Mouse (Mus musculus): ENCODE measurements at regions not wholly inside any gene's neighbourhood (a gene's known extent, or its start where the extent isn't known, plus 50 kb on each side); places are given as distances from the start of the nearest gene placed in this dataset.
A peak's percentile ranks its signal among the peaks of the same experiment; 100 is the strongest.

GRCm38 (mm10) chr16:25042669-25043440 is 243.8 kb upstream of the Tprg start:
- DNase-seq (ENCODE audit: inconsistent age in 2 of 2, low spot score in 1 of 2): peak in 1 of 2 experiments; percentile 67

DNA sequence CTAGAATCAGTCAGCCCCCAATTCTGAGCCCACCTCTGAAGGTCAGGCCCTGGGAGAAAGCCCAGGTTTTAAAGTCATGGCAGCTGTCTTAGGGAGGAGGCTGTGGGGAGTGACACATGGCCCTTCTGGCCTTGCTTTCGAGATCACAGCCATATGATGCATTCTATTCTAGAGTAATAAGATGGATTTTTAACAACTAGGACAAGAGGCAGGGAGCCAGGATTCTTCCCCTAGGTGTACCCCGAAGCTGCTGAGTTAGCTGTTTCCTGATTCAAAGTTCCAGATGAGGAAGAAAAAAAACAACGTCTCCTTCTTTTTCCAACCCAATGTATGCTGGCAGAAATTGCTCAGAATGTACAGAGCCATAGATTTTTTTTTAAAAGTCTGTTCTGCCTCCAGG is 242.0 kb upstream of the Tprg start:
- DNase-seq (ENCODE audit: inconsistent age in 2 of 2, low spot score in 1 of 2): no peak

DNA sequence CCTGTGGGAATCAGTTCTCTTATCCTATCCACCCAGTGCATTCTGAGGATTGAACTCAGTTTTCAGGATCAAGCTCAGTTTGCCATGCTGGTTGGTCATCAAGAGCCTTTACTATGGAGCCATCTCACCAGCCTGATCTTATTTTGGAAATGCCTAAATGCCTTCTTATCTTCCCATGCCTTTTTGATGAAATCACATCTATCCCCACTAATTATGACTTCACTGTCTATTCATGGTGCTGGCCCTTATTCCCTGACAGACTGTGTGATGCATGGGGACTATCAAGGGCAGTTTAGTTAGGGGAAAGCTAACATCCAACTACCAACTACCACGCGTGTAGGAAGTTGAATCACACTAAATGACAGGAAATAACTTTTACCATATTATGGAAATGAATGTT is 238.9 kb upstream of the Tprg start:
- peak in 1 of 2 experiments; percentile 63 for DNase-seq (ENCODE audit: inconsistent age in 2 of 2, low spot score in 1 of 2)

DNA sequence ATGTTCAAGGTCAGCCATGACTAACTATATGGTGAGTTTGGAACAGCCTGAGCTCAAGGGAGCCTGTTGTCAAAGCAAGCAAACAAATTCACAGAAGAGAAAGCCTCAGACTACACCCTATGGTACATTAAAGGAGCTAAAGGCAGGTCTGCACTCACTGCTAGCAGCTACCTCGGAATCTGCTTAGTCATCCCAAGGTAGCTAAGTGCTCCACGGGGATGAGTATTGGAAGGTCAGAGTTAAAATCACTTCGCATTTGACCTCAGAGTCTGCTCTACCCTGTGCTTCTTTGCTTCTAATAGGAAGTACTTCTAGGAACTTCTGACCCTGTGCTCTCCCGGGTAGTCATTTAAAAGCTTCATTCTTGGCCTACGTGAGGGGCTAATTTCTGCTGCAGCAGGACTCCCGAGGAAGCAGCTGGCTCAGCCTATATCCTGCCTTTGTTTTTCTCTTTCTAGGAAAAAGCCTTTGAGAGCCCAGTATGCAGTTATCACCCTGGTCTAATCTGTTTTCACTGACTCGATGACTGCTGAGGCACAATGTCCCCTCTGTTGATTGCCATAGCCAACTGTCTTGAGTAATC is 236.6 kb upstream of the Tprg start:
- DNase-seq (ENCODE audit: inconsistent age in 2 of 2, low spot score in 1 of 2): peak in 1 of 2 experiments; percentile 55

DNA sequence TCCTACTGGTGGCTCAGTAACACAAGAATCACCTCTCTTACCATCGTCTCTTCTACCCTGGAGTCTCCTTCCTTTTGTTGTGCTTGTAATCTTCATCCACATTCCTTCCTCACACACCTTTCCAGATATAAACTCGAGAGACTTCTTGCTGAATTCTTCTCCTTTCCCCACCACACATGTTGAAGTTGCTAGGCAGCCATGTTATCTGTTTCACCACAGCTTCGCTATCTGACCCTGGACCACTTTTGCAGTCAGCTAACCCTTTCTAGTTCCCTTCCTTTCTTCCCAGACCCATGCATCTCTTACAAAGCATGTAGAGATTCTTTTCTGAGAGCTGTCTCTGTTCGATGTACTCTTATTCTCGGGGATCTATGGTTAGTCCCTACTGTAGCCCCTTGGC is 235.6 kb upstream of the Tprg start:
- no peak for DNase-seq (ENCODE audit: inconsistent age in 2 of 2, low spot score in 1 of 2)

DNA sequence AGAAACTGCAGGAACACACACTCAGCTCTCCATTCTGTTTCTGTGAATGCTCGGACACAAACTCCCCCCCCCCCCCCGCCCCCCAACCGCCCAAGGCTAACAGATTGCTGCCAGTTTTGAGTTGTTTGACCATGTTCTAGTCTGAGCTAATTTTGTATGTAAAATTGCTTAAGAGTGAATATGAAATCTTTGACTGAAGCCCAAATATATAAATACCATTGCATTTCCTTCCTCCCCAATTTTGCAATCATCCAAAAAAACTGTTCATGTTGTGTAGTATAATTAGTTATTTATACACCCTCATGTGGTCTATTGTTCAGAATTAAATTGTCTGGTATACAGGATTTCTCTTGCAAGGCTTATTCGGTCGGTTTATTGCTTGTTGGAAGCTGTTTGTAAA is 234.2 kb upstream of the Tprg start:
- DNase-seq (ENCODE audit: inconsistent age in 2 of 2, low spot score in 1 of 2): no peak

- DNase-seq (ENCODE audit: inconsistent age in 2 of 2, low spot score in 1 of 2): no peak
Observed at GRCm38 (mm10) chr16:25052917-25053343, 233.7 kb upstream of the Tprg start.

DNA sequence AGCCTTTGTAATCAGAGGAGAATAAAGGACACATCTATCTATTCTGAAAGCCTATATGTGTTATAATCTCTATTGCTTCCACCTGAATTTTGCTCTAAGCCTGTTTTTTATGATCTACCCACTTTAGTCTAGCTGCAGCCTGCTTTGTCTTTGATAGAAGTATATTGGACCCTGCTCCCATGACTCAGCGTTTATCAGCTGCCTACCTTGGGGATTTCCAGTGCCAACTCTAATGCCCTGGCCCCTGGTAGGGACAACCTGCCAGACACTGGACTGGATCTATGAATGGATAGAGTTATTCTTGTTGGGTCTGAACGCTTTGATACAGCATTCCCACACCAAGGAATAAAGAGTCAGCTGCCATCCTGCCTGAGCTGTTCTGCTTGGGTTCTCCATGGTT is 232.3 kb upstream of the Tprg start:
- DNase-seq (ENCODE audit: inconsistent age in 2 of 2, low spot score in 1 of 2): no peak

DNA sequence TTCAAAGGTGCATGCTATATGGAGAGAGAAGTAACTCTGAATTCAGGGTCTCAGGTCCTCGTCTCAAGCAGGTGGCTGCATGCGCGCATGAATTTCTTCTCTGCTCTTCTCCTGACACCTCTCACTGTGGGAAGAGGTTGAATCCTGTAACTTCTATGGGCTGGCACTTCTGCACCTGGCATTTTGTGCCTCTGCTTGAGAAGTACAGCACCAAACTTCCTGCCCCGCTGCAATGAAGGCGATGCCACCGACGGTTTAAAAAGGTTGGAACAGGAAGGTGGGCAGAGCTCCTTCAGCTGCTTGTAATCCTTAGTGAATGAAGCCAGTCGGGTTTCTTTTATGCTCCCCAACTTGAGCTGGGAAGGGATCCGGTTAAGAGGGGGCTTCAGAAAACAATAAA is 231.2 kb upstream of the Tprg start:
- DNase-seq (ENCODE audit: inconsistent age in 2 of 2, low spot score in 1 of 2): no peak

DNA sequence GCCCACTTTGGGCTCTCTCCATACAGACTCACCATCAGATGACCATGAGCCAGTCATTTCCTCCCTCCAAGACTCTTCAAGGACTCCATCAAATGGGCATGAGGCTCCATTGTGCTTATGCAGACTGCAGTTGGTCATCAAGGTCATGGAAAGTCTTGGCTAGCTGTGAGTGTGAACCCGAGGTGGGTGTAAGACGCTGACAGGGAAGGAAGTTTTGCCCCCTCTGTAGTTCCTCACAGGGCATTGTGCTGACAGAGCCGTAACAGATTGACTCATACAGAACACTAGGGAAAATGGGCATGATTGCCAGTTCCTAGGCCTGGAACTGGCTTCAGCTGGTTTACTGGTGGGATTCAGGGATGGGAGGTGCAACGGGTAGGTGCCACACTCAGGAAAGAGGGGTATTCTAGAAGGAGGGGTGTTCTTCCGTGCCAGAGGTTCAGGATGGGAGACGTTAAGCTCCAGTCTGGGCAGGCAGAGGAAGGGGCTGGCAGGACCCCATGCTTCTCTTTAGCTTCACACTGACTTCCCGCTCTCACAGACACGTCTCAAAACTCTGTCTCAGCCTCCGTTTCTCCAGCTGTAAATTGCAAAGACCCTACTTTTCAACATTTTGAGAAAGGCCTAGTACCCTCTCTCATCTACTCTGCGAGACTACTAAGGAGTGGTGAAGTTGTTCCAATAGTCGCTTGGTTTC is 228.4 kb upstream of the Tprg start:
- DNase-seq (ENCODE audit: inconsistent age in 2 of 2, low spot score in 1 of 2): peak in 1 of 2 experiments; percentile 61

DNA sequence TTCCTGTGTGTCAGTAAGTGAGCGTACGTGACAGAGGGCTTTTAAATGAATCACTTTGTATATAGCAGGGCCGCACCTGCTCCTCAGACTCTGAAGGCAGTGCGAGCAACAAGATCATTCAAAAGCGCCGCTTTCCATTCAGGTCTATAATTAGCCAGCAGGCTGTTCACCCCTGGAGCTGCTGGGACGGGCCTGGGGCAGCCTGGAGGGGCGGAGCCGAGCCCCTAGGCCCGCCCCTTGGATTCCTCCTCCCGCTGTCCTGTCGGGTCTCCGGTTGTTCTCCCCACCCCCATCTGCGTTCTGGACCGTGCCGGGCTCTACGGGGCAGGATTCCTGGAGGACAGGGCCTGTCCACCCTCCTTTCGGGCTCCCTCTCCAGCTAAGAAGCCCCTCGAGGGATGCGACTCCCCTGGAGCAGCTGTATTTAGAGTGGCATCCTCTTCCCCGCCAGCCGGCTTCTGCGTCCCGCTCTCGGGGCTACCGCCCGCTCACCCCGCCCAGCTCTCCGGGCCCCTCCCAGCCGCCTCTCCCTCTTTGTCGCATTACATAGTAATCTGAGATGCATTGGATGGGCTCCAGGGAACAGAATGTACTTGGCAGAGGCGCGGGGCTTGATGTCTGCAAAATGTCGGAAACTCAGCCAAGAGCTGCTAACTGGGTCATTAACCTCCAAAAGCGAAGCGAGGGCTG is 227.7 kb upstream of the Tprg start:
- peak; percentile 98 to 100 for DNase-seq (ENCODE audit: inconsistent age in 2 of 2, low spot score in 1 of 2)

GRCm38 (mm10) chr16:25059504-25059992 is 227.1 kb upstream of the Tprg start:
- no peak for DNase-seq (ENCODE audit: inconsistent age in 2 of 2, low spot score in 1 of 2)

DNA sequence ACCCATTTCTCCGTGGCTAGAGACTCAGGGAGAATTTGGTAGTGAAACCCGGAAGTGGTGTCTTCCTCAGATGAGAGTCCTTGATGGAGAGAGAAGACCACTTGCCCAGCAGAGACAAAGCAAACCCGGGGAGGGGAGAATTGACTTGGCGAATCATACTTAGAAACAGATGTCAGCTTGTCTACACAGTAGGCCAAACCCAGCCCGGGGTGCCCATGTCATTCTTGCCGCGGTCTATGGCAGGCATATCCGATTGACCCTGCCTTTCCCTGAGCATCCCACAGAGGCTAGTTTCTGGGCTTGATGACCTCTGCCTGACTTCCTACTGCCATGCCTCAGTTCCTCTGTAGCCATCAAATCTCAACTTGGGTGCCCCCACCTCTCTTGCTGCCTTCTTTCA is 226.4 kb upstream of the Tprg start:
- peak in 1 of 2 experiments; percentile 65 for DNase-seq (ENCODE audit: inconsistent age in 2 of 2, low spot score in 1 of 2)

GRCm38 (mm10) chr16:25061631-25062030 is 225.0 kb upstream of the Tprg start:
- DNase-seq (ENCODE audit: inconsistent age in 2 of 2, low spot score in 1 of 2): peak; percentile 80 to 90

- DNase-seq (ENCODE audit: inconsistent age in 2 of 2, low spot score in 1 of 2): no peak
Observed at GRCm38 (mm10) chr16:25063981-25064380, 222.6 kb upstream of the Tprg start.

- DNase-seq (ENCODE audit: inconsistent age in 2 of 2, low spot score in 1 of 2): peak; percentile 89 to 97
Observed at GRCm38 (mm10) chr16:25064538-25064937, 222.1 kb upstream of the Tprg start.

GRCm38 (mm10) chr16:25066822-25067221 is 219.8 kb upstream of the Tprg start:
- DNase-seq (ENCODE audit: inconsistent age in 2 of 2, low spot score in 1 of 2): peak in 1 of 2 experiments; percentile 53

DNA sequence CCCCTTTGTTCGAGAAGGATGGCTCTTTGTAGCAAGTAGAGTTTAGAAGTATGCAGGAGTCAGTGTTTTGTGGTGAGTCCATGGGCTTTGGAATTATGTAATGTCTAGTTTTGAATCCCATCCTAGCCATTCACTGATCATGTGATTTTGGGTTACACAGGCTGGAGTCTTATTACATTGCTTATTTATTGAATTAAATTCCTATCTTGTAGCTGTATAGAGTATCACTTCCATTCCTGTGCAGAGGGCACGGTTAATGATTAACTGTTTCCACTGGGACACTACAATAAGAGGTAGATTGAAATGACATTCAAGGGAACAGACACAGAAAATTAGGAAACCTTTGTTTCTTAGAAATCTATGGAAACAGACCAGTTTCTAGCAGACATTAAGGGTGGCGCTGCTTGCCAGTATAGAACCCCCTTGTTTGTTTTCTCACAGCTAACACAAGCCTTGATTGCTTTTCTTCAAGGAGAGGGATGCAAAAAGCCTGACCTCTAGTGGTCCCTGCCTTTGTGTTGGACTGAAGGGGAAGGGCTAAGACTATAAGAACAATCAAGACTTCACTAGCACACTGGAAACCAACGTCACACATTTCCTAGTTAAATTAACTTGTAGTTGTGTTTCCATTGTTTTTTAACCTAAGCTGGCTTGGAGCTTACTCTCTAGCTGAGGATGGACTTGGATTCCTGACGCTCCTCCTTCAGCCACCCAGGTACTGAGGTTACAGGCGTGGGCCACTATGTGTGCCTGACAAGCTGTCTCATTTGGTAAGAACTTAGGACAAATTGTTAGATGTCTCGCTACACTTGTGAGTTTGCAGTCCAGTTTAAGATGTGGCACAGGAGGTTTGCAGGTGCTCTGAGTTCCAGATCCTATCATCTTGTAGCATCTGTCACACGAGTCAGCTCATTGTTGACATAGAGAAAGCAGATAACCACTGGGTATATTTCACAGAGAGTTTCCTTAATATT is 219.1 kb upstream of the Tprg start:
- DNase-seq (ENCODE audit: inconsistent age in 2 of 2, low spot score in 1 of 2): peak in 1 of 2 experiments; percentile 61

- no peak for DNase-seq (ENCODE audit: inconsistent age in 2 of 2, low spot score in 1 of 2)
Observed at GRCm38 (mm10) chr16:25080811-25081210, 205.8 kb upstream of the Tprg start.

DNA sequence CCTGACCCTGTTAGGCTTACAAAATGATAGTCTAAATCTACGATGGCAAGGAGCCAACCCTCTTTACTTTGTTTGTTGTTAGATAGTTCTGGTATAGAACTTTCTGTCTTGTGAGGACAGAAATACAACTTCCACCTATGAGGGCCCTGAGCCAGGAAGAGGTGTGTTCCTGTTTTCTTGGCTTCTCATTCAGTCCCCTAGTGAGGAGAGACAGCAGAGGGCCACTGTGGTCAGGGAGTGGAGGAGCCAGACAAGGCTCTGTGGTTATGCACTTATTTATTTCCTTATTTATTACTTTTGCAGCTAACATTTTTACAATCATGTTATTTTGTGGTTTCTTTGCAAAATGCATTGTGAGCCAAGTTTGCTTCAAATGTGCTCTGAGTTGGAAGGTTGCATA is 202.9 kb upstream of the Tprg start:
- DNase-seq (ENCODE audit: inconsistent age in 2 of 2, low spot score in 1 of 2): no peak

All from adrenal gland, adult (tissue).